Mouse (Mus musculus) kidney, adult 2 months (tissue): Measurements from ENCODE around the gene Cplane1.

Experiments
- CTCF ChIP-seq: fragments of 200-500 bp; conservative IDR thresholded peaks from 2 replicates; pipeline ENCODE4 v1.5.1; 2011; ENCODE audit warnings: low read depth, mild to moderate bottlenecking, control low read depth, low read length, moderate library complexity, mixed read lengths; ENCODE audit not compliant: insufficient read depth, insufficient read length
- POLR2A ChIP-seq: fragments of 200-500 bp; IDR thresholded peaks from one replicate; pipeline ENCODE4 v1.6.1; 2011; ENCODE audit warnings: low read depth, low read length, control low read depth

- TF ChIP-seq CTCF (no peak), POLR2A (no peak)
Observed at GRCm38 (mm10) chr15:8208362-8208761, 39.5 kb downstream of the Cplane1 start.
